Mouse (Mus musculus): ENCODE measurements around the gene Iqcf5. TPM values are rescaled to one million over a fixed set of nuclear protein-coding genes. Genes with fewer than 3 reads are reported as not detected.

Iqcf5 gene
- polyA plus RNA-seq, 1 experiment = not detected

DNA sequence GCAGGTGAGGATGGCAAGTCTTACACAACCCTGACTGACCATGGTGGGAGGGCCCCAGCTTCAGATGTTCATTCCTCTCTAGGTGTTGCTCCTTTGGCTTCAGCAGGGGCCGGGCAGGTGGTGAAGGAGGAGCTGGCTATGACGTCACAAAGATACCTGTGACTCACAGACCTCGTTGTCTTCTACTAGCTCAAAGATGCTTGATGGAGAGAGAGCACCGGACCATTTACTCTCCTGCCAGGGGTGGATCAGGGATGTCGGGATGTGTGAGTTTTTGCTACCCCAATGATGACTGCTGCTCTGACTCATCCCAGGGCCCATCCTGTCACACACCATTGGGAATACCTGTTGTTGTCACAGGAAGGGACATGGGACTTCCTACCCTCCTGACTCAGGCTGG is 47.2 kb downstream of the Iqcf5 start, which contains the start of gene Iqcf3:
Gene Iqcf3, minus strand, starts transcription at position 101 of the 400 bp plus-strand sequence.
- Histone ChIP-seq H3K27me3 (ENCODE audit: control insufficient read depth, insufficient read depth, low read length) (no peaks in the 10 kb centered on the region), H3K4me1 (ENCODE audit: control insufficient read depth, insufficient read depth, low read length) (no peaks in the 10 kb centered on the region), H3K4me3 (replicated peaks; ENCODE audit: insufficient read depth, low read depth, low read length) (no peak within 1 kb of the TSS), H3K27ac (ENCODE audit: insufficient read depth, low read length) (no peak within 1 kb of the TSS)
- 93% methylated on average over 5 of the region's 5 CpGs for WGBS
- DNase-seq = no peak
- no peak for TF ChIP-seq POLR2A (IDR thresholded peaks at IDR 0.05; ENCODE audit: borderline replicate concordance, insufficient read depth, low read length)
- TF ChIP-seq CTCF (IDR thresholded peaks at IDR 0.05; ENCODE audit: borderline replicate concordance, insufficient read depth, low read depth, low read length) = no peak

DNA sequence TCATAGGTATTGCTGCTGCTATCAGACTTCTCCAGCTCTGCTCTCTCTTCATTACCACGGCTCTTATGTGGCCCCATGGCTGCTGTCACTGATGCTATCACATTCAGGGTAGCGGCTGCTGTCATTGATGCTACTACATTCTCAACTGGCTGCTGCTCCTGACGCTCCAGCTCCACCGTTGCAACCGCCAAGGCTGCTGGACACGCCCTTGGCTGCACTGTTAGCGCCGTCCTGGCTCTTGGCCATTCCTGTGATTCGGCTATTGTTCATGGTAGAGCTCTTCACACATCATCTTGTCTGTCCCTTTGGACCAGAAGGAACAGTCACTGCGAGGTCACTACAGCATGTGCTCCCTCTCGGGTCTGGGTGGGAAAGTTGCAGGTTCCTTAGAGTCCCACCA is 47.9 kb downstream of the Iqcf5 start:
- Histone ChIP-seq H3K27me3 (ENCODE audit: control insufficient read depth, insufficient read depth, low read length) (no peaks in the 10 kb centered on the region), H3K27ac (ENCODE audit: insufficient read depth, low read length) (no peak overlapping the region), H3K4me3 (replicated peaks; ENCODE audit: insufficient read depth, low read depth, low read length) (no peak overlapping the region), H3K4me1 (ENCODE audit: control insufficient read depth, insufficient read depth, low read length) (no peaks in the 10 kb centered on the region)
- DNase-seq = no peak
- 66% methylated on average over 11 of the region's 11 CpGs for WGBS
- TF ChIP-seq CTCF (IDR thresholded peaks at IDR 0.05; ENCODE audit: borderline replicate concordance, insufficient read depth, low read depth, low read length) (no peak), POLR2A (IDR thresholded peaks at IDR 0.05; ENCODE audit: borderline replicate concordance, insufficient read depth, low read length) (no peak)

DNA sequence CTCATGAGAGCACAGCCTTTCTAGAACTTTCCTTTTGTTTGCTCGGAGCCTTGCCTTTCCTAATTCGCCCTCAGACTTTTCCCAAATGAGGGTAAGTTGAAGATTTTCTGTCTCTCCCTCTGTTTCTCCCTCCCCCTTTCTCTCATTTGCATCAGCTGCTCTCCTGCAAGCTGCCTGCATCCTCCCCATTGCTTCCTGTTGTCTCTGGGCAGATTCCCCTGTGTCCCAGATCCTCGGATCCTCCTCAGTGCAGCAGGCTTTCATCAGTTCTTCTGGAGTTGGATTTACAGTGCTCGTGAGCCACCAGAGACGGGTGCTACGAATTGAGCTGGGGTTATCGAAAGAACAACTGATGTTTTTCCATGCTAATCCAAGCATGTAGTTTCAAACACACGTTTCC is 49.7 kb downstream of the Iqcf5 start:
- Histone ChIP-seq H3K4me3 (replicated peaks; ENCODE audit: insufficient read depth, low read depth, low read length) (no peak overlapping the region), H3K27me3 (ENCODE audit: control insufficient read depth, insufficient read depth, low read length) (no peaks in the 10 kb centered on the region), H3K4me1 (ENCODE audit: control insufficient read depth, insufficient read depth, low read length) (no peaks in the 10 kb centered on the region), H3K27ac (ENCODE audit: insufficient read depth, low read length) (no peak overlapping the region)
- WGBS = 70% methylated on average over 8 of the region's 8 CpGs
- TF ChIP-seq POLR2A (IDR thresholded peaks at IDR 0.05; ENCODE audit: borderline replicate concordance, insufficient read depth, low read length) (no peak), CTCF (IDR thresholded peaks at IDR 0.05; ENCODE audit: borderline replicate concordance, insufficient read depth, low read depth, low read length) (no peak)
- DNase-seq = no peak

Other genes with a start within 250 kb of the Iqcf5 start
- gene Poc1a, start 233.5 kb upstream of the Iqcf5 start, polyA plus RNA-seq (2012; rRNA removed) = 3.9 and 4.4 TPM in 2 replicates
- 46.4 and 49.6 TPM in 2 replicates for gene Dusp7, start 145.9 kb upstream of the Iqcf5 start, polyA plus RNA-seq (2012; rRNA removed)
- gene Rpl29, start 85.1 kb upstream of the Iqcf5 start, polyA plus RNA-seq (2012; rRNA removed) = 435 and 475 TPM in 2 replicates
- 16.2 and 16.4 TPM in 2 replicates for gene Acy1, start 76.3 kb upstream of the Iqcf5 start, polyA plus RNA-seq (2012; rRNA removed)
- gene Abhd14b, start 67.1 kb upstream of the Iqcf5 start, polyA plus RNA-seq (2012; rRNA removed) = 59.7 and 68.5 TPM in 2 replicates
- gene Abhd14a, start 66.9 kb upstream of the Iqcf5 start, polyA plus RNA-seq (2012; rRNA removed) = 49.7 and 51.5 TPM in 2 replicates
- gene Pcbp4, start 61.3 kb upstream of the Iqcf5 start, polyA plus RNA-seq (2012; rRNA removed) = 515 and 572 TPM in 2 replicates
- 27.9 and 30.7 TPM in 2 replicates for gene Gpr62, start 48.6 kb upstream of the Iqcf5 start, polyA plus RNA-seq (2012; rRNA removed)
- 42.5 and 43.7 TPM in 2 replicates for gene Rrp9, start 38.6 kb upstream of the Iqcf5 start, polyA plus RNA-seq (2012; rRNA removed)
- 6.9 and 9.7 TPM in 2 replicates for gene Parp3, start 37.6 kb upstream of the Iqcf5 start, polyA plus RNA-seq (2012; rRNA removed)
- gene Iqcf1, start 14.6 kb upstream of the Iqcf5 start, polyA plus RNA-seq (2012; rRNA removed) = not detected in 2 replicates
- gene Iqcf3, start 47.1 kb downstream of the Iqcf5 start, polyA plus RNA-seq (2012; rRNA removed) = not detected in 2 replicates
- gene Iqcf4, start 56.4 kb downstream of the Iqcf5 start, polyA plus RNA-seq (2012; rRNA removed) = not detected in 2 replicates
- gene Iqcf6, start 112.0 kb downstream of the Iqcf5 start, polyA plus RNA-seq (2012; rRNA removed) = not detected in 2 replicates
- gene Grm2, start 141.5 kb downstream of the Iqcf5 start, polyA plus RNA-seq (2012; rRNA removed) = 17.1 and 20.5 TPM in 2 replicates
- 96.5 and 102 TPM in 2 replicates for gene Tex264, start 171.4 kb downstream of the Iqcf5 start, polyA plus RNA-seq (2012; rRNA removed)